Mouse (Mus musculus): ENCODE data around the gene Nfkbib. TPM values are rescaled to one million over a fixed set of nuclear protein-coding genes. Genes with fewer than 3 reads are reported as not detected.

The Nfkbib gene
- total and polyA plus RNA-seq, 3 experiments: 30.5 to 101 (median 59.3) TPM

- no peak for DNase-seq (ENCODE audit: extremely low read depth)
- no peaks in the 10 kb centered on the region for H3K9me3 ChIP-seq (replicated peaks; ENCODE audit: low read length)
- H3K4me2 ChIP-seq (ENCODE audit: insufficient read depth, low read depth, poor library complexity, severe bottlenecking): no peak overlapping the region
- in situ Hi-C loops (cut with MboI; ENCODE audit: low pct_ligation_motif_present, low pct_unique_long_range_greater_than_20kb, low sequenced_read_pairs): no loop called here
- peaks cover 17 to 68% of the 10 kb centered on the region in 2 experiments for H3K4me1 ChIP-seq (ENCODE audit: control insufficient read depth in 1 of 2, insufficient read depth in 2 of 2)
- TF ChIP-seq NELFE (IDR thresholded peaks at IDR 0.05; ENCODE audit: low read depth, low read length): no peak
- no peak for TF ChIP-seq ZKSCAN1 (IDR thresholded peaks at IDR 0.05; ENCODE audit: borderline replicate concordance, low read depth, low read length)
- TF ChIP-seq ZNF384 (IDR thresholded peaks at IDR 0.05; ENCODE audit: low read depth, low read length): peak; percentile 56
- TF ChIP-seq SMC3 (IDR thresholded peaks at IDR 0.05; ENCODE audit: low read depth, low read length): no peak
- H3K27me3 ChIP-seq (replicated peaks): no peaks in the 10 kb centered on the region
- dilution Hi-C loops (cut with MboI; ENCODE audit: extremely low pct_ligation_motif_present, extremely low pct_unique_long_range_greater_than_20kb, low sequenced_read_pairs): no loop called here
- H3K9ac ChIP-seq (ENCODE audit: insufficient read depth, low read depth): 0 out of 2 replicates have a peak overlapping the region, but pooled peaks have one; percentile 13
- peaks cover 69 to 75% of the 10 kb centered on the region in 2 experiments for H3K36me3 ChIP-seq (replicated peaks in 1 of 2; ENCODE audit: control insufficient read depth in 1 of 2, insufficient read depth in 1 of 2, low read length in 1 of 2)
- peak overlapping the region; percentile 22; the same call in 1 of the 2 replicates for H3K27ac ChIP-seq (ENCODE audit: insufficient read depth, low read depth)
- H3K79me2 ChIP-seq (replicated peaks; ENCODE audit: control insufficient read depth, extremely low read depth, insufficient read depth, poor library complexity, severe bottlenecking): peaks cover 73% of the 10 kb centered on the region
- H3K4me3 ChIP-seq (replicated peaks in 1 of 3; ENCODE audit: low read depth in 2 of 3, low read length in 2 of 3, poor library complexity in 1 of 3): no peak overlapping the region
These were observed 47.2 kb upstream of the Nfkbib start for GRCm38 (mm10) chr7:28814306-28815034.

- H3K27me3 ChIP-seq (replicated peaks): no peaks in the 10 kb centered on the region
- TF ChIP-seq CTCF (conservative IDR thresholded peaks at IDR 0.05 in 1 of 2, IDR thresholded peaks at IDR 0.05 in 1 of 2; ENCODE audit: low read depth in 2 of 2, low read length in 2 of 2): peak in 1 of 2 experiments; percentile 31; a peak in 2 of 4 replicates
- TF ChIP-seq MAX (IDR thresholded peaks at IDR 0.05; ENCODE audit: low read length): no peak
- 0 out of 2 replicates have a peak, but pooled peaks have one; percentile 3 for TF ChIP-seq ZMIZ1 (IDR thresholded peaks at IDR 0.05; ENCODE audit: low read depth, low read length)
- H3K79me2 ChIP-seq (replicated peaks; ENCODE audit: control insufficient read depth, extremely low read depth, insufficient read depth, poor library complexity, severe bottlenecking): peaks cover 66% of the 10 kb centered on the region
- peaks cover 14 to 60% of the 10 kb centered on the region in 2 experiments for H3K4me1 ChIP-seq (ENCODE audit: control insufficient read depth in 1 of 2, insufficient read depth in 2 of 2)
- no peak for DNase-seq (ENCODE audit: extremely low read depth)
- peak overlapping the region in 2 of 3 experiments; percentile 74 to 96 for H3K4me3 ChIP-seq (replicated peaks in 1 of 3; ENCODE audit: low read depth in 2 of 3, low read length in 2 of 3, poor library complexity in 1 of 3)
- H3K9me3 ChIP-seq (replicated peaks; ENCODE audit: low read length): no peaks in the 10 kb centered on the region
- peak overlapping the region; percentile 55; the same call in 1 of the 2 replicates for H3K27ac ChIP-seq (ENCODE audit: insufficient read depth, low read depth)
- in situ Hi-C loops (cut with MboI; ENCODE audit: low pct_ligation_motif_present, low pct_unique_long_range_greater_than_20kb, low sequenced_read_pairs): no loop called here
- H3K36me3 ChIP-seq (replicated peaks in 1 of 2; ENCODE audit: control insufficient read depth in 1 of 2, insufficient read depth in 1 of 2, low read length in 1 of 2): peaks cover 56 to 62% of the 10 kb centered on the region in 2 experiments
- H3K4me2 ChIP-seq (ENCODE audit: insufficient read depth, low read depth, poor library complexity, severe bottlenecking): peak overlapping the region; percentile 90
- H3K9ac ChIP-seq (ENCODE audit: insufficient read depth, low read depth): peak overlapping the region; percentile 100
- dilution Hi-C loops (cut with MboI; ENCODE audit: extremely low pct_ligation_motif_present, extremely low pct_unique_long_range_greater_than_20kb, low sequenced_read_pairs): no loop called here
These were observed 45.6 kb upstream of the Nfkbib start for GRCm38 (mm10) chr7:28812949-28813348.

- Histone ChIP-seq H3K36me3 (replicated peaks in 1 of 2; ENCODE audit: control insufficient read depth in 1 of 2, insufficient read depth in 1 of 2, low read length in 1 of 2) (peaks cover 51 to 56% of the 10 kb centered on the region in 2 experiments), H3K27ac (ENCODE audit: insufficient read depth, low read depth) (peak overlapping the region; percentile 55), H3K4me2 (ENCODE audit: insufficient read depth, low read depth, poor library complexity, severe bottlenecking) (peak overlapping the region; percentile 90), H3K79me2 (replicated peaks; ENCODE audit: control insufficient read depth, extremely low read depth, insufficient read depth, poor library complexity, severe bottlenecking) (peaks cover 61% of the 10 kb centered on the region), H3K4me3 (replicated peaks in 1 of 3; ENCODE audit: low read depth in 2 of 3, low read length in 2 of 3, poor library complexity in 1 of 3) (peak overlapping the region; percentile 74 to 96 (median 78)), H3K4me1 (ENCODE audit: control insufficient read depth in 1 of 2, insufficient read depth in 2 of 2) (peaks cover 13 to 60% of the 10 kb centered on the region in 2 experiments), H3K9ac (ENCODE audit: insufficient read depth, low read depth) (peak overlapping the region; percentile 100), H3K9me3 (replicated peaks; ENCODE audit: low read length) (no peaks in the 10 kb centered on the region), H3K27me3 (replicated peaks) (no peaks in the 10 kb centered on the region)
- dilution Hi-C loops (cut with MboI; ENCODE audit: extremely low pct_ligation_motif_present, extremely low pct_unique_long_range_greater_than_20kb, low sequenced_read_pairs) (no loop called here), in situ Hi-C loops (cut with MboI; ENCODE audit: low pct_ligation_motif_present, low pct_unique_long_range_greater_than_20kb, low sequenced_read_pairs) (no loop called here)
- DNase-seq (ENCODE audit: extremely low read depth): no peak
- peak; percentile 36; the same call in 1 of the 2 replicates for TF ChIP-seq SIN3A (IDR thresholded peaks at IDR 0.05; ENCODE audit: low read length)
- no peak for TF ChIP-seq RAD21 (IDR thresholded peaks at IDR 0.05; ENCODE audit: low read depth, low read length)
- TF ChIP-seq USF2 (conservative IDR thresholded peaks at IDR 0.05; ENCODE audit: low read depth, low read length): no peak
- TF ChIP-seq ZC3H11A (IDR thresholded peaks at IDR 0.05; ENCODE audit: low read depth, low read length): no peak
- 0 out of 2 replicates have a peak, but pooled peaks have one; percentile 50 for TF ChIP-seq ZMIZ1 (IDR thresholded peaks at IDR 0.05; ENCODE audit: low read depth, low read length)
- 0 out of 2 replicates have a peak, but pooled peaks have one; percentile 35 for TF ChIP-seq CHD1 (IDR thresholded peaks at IDR 0.05; ENCODE audit: low read depth, low read length)
- 0 out of 2 replicates have a peak, but pooled peaks have one; percentile 11 for TF ChIP-seq POLR2A (IDR thresholded peaks at IDR 0.05; ENCODE audit: low read depth, low read length)
These were observed 45.1 kb upstream of the Nfkbib start for GRCm38 (mm10) chr7:28812436-28812835.
